Mouse (Mus musculus) midbrain, embryonic 12.5 days (tissue): ENCODE results near the gene Ermp1. TPM values are rescaled to one million over a fixed set of nuclear protein-coding genes. Genes with fewer than 3 reads are reported as not detected.

ENCODE experiments used
- ATAC-seq: fragments of 200-750 bp; cut with Nextera tagmentation; 2 replicates; pipeline ENCODE4 v1.8.0; 2017; ENCODE audit warnings: low read depth, moderate TSS enrichment, moderate library complexity; ENCODE audit not compliant: low FRiP score
- H3K27ac ChIP-seq: fragments of 300-500 bp; sonication (generic); replicated peaks from 2 replicates; pipeline ENCODE4 v1.5.1; 2016; ENCODE audit warnings: mild to moderate bottlenecking
- H3K27me3 ChIP-seq: fragments of 300-500 bp; sonication (generic); 2 replicates; pipeline ENCODE4 v1.6.1; 2016; ENCODE audit warnings: mild to moderate bottlenecking
- H3K36me3 ChIP-seq: fragments of 300-500 bp; sonication (generic); 2 replicates; pipeline ENCODE4 v1.6.1; 2016
- H3K4me1 ChIP-seq: fragments of 300-500 bp; sonication (generic); 2 replicates; pipeline ENCODE4 v1.6.1; 2016
- H3K4me2 ChIP-seq: fragments of 300-500 bp; sonication (generic); replicated peaks from 2 replicates; pipeline ENCODE4 v1.6.1; 2016; ENCODE audit warnings: mild to moderate bottlenecking, moderate library complexity
- H3K4me3 ChIP-seq: fragments of 300-500 bp; sonication (generic); 2 replicates; pipeline ENCODE4 v1.5.1; 2016; ENCODE audit warnings: mild to moderate bottlenecking
- H3K9ac ChIP-seq: fragments of 300-500 bp; sonication (generic); replicated peaks from 2 replicates; pipeline ENCODE4 v1.6.1; 2016; ENCODE audit warnings: mild to moderate bottlenecking, moderate library complexity
- H3K9me3 ChIP-seq: fragments of 300-500 bp; sonication (generic); 2 replicates; pipeline ENCODE4 v1.6.1; 2016; ENCODE audit warnings: mild to moderate bottlenecking
- WGBS: fragments of 180-500 bp; shearing (Covaris S2); methylation state at CpG from one replicate; pipeline ENCODE4 v1.1.7; 2016; 5-methylcytosine and 5-hydroxymethylcytosine counted together
- polyA plus RNA-seq: library from polyadenylated mRNA; unstranded; fragments of >200 nt; fragmentation: Nextera tagmentation; extraction: Ambion mirVana; gene quantifications from 2 replicates; pipeline ENCODE4 v1.2.1, GENCODE M21; 2016

The Ermp1 gene
- polyA plus RNA-seq, 1 experiment from 2014 or later: 14.8 TPM

DNA sequence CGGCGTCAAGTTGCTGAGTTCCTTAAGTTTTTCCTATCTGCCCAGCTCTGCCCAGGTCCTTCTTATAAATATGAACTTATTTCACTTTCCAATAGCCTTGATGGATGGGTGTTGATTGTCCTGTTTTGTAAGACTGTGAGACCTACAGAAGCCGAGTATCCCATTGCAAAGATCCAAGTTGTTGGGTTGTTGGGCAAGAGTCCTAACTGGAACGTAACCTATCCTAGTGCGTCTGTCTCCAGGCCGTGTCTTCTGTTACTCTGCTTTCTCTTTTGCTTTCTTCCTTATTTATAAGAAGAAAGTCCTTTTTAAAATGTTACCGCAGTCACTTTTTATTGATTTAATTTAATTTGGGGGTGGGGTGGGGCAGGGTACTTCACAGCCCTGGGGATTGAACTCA lies 26.7 kb upstream of the Ermp1 start:
- no peak overlapping the region for H3K9ac ChIP-seq
- 93% methylated on average over 7 of the region's 7 CpGs for WGBS
- no peak overlapping the region for H3K4me2 ChIP-seq
- no peaks in the 10 kb centered on the region for H3K36me3 ChIP-seq
- no peak overlapping the region for H3K27ac ChIP-seq
- H3K4me1 ChIP-seq: no peaks in the 10 kb centered on the region
- no peak for ATAC-seq
- H3K4me3 ChIP-seq: no peak overlapping the region
- no peaks in the 10 kb centered on the region for H3K9me3 ChIP-seq
- no peaks in the 10 kb centered on the region for H3K27me3 ChIP-seq

- Histone ChIP-seq H3K27me3 (no peaks in the 10 kb centered on the region), H3K4me2 (no peak overlapping the region), H3K36me3 (no peaks in the 10 kb centered on the region), H3K27ac (no peak overlapping the region), H3K9ac (no peak overlapping the region), H3K4me1 (no peaks in the 10 kb centered on the region), H3K9me3 (no peaks in the 10 kb centered on the region), H3K4me3 (no peak overlapping the region)
- 94% methylated on average over 13 of the region's 13 CpGs for WGBS
- no peak for ATAC-seq
Measured at GRCm38 (mm10) chr19:29672660-29673059, 24.4 kb upstream of the Ermp1 start.

DNA sequence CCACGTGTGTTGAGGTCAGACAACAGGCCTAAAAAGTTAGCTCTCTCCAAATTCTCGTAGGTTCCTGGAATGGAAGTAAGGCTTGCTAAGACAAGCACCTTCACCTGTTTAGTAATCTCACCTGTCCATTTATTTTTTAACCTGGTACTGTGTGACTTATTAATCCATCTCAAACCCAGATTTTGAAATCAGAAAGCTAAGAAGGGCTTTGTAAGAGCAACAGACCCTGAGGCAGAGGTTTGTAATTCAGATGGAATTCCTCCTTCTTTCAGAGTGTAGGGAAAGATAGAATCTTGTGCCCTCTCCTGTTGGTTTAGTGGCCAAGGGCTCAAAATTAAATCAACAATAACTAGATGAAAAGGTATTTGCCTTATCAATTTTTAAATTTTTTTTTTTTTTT lies 22.9 kb upstream of the Ermp1 start:
- Histone ChIP-seq H3K27ac (no peak overlapping the region), H3K36me3 (no peaks in the 10 kb centered on the region), H3K4me3 (no peak overlapping the region), H3K9me3 (no peaks in the 10 kb centered on the region), H3K4me2 (no peak overlapping the region), H3K9ac (no peak overlapping the region), H3K27me3 (no peaks in the 10 kb centered on the region), H3K4me1 (no peaks in the 10 kb centered on the region)
- ATAC-seq: no peak
- WGBS: 79% methylated on average over 2 of the region's 2 CpGs

GRCm38 (mm10) chr19:29670247-29670646 lies 22.0 kb upstream of the Ermp1 start:
- ATAC-seq: no peak
- Histone ChIP-seq H3K36me3 (no peaks in the 10 kb centered on the region), H3K9ac (no peak overlapping the region), H3K27me3 (no peaks in the 10 kb centered on the region), H3K4me3 (no peak overlapping the region), H3K27ac (no peak overlapping the region), H3K4me1 (no peaks in the 10 kb centered on the region), H3K4me2 (no peak overlapping the region), H3K9me3 (no peaks in the 10 kb centered on the region)
- 94% methylated on average over 6 of the region's 6 CpGs for WGBS

DNA sequence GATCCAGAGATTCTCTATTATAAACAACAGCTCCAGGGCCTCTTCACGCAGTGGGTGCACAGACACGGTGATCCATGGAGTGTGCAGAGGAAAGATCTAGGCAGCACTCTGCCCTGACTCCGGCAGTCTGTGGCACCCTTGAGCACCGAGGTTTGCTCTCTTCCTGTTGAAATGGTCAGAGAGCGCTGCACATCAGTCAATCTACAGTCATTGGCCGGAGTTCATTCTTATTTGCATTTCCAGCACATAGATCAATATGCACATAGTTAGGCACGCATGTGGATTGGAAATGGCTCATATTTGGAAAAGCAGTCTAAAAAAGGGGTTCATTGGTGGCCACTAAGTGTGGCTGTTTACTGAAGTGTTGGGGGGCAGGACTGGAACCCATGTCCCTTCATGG lies 19.9 kb upstream of the Ermp1 start:
- Histone ChIP-seq H3K9ac (no peak overlapping the region), H3K4me2 (no peak overlapping the region), H3K27ac (no peak overlapping the region), H3K9me3 (no peaks in the 10 kb centered on the region), H3K36me3 (no peaks in the 10 kb centered on the region), H3K4me3 (no peak overlapping the region), H3K4me1 (no peaks in the 10 kb centered on the region), H3K27me3 (no peaks in the 10 kb centered on the region)
- WGBS: 93% methylated on average over 7 of the region's 7 CpGs
- no peak for ATAC-seq

GRCm38 (mm10) chr19:29666965-29667594 lies 18.9 kb upstream of the Ermp1 start:
- 87% methylated on average over 5 of the region's 5 CpGs for WGBS
- Histone ChIP-seq H3K9ac (no peak overlapping the region), H3K36me3 (no peaks in the 10 kb centered on the region), H3K9me3 (no peaks in the 10 kb centered on the region), H3K27me3 (no peaks in the 10 kb centered on the region), H3K4me1 (no peaks in the 10 kb centered on the region), H3K4me3 (no peak overlapping the region), H3K4me2 (no peak overlapping the region), H3K27ac (no peak overlapping the region)
- ATAC-seq: no peak

DNA sequence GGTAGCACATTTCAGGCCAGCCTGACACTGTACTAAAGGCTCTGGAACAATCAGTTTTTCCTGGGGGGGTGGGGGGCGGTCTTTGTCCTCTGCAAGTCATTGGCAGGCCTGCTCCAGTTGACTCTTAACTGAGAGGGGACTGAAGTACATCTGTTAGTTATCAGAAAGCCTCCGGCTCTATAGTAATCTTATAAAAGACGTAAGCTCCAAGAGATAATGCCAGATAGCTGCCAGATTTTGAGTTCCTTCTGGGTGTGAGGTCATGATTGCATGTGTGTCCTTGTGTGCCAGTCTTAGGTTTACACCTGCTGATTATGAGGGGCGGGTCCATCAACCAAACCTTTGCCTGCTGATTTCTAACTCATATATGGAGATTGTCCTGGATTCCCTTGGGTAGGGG lies 17.9 kb upstream of the Ermp1 start:
- WGBS: 81% methylated on average over 4 of the region's 4 CpGs
- H3K9me3 ChIP-seq: no peaks in the 10 kb centered on the region
- no peak for ATAC-seq
- H3K4me2 ChIP-seq: no peak overlapping the region
- no peak overlapping the region for H3K9ac ChIP-seq
- H3K27ac ChIP-seq: no peak overlapping the region
- H3K4me1 ChIP-seq: no peaks in the 10 kb centered on the region
- H3K36me3 ChIP-seq: no peaks in the 10 kb centered on the region
- H3K27me3 ChIP-seq: no peaks in the 10 kb centered on the region
- H3K4me3 ChIP-seq: no peak overlapping the region

DNA sequence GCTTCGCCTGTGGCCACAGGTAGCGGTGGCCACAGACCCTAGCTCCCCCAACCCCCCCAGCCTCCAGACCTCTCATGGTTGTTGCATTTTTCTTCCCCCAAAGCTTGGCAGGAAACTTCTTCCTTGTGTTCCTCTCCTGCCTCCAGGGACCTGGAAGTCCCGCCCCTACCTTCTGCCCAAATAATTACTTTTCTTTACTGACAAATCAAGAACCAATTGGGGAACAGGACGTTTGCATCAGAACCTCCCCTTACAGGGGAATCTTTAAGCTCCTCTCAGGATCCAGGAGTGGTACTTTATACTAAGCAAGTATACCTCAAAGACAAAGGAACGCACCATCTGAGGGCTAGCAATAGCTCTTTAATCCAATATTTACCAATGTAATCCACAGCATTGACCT lies 16.7 kb upstream of the Ermp1 start:
- Histone ChIP-seq H3K4me1 (no peaks in the 10 kb centered on the region), H3K4me3 (no peak overlapping the region), H3K4me2 (no peak overlapping the region), H3K36me3 (no peaks in the 10 kb centered on the region), H3K27me3 (no peaks in the 10 kb centered on the region), H3K9ac (no peak overlapping the region), H3K9me3 (no peaks in the 10 kb centered on the region), H3K27ac (no peak overlapping the region)
- 81% methylated on average over 5 of the region's 5 CpGs for WGBS
- no peak for ATAC-seq

- H3K9me3 ChIP-seq: no peaks in the 10 kb centered on the region
- WGBS: 74% methylated on average over 8 of the region's 8 CpGs
- H3K4me2 ChIP-seq: no peak overlapping the region
- H3K4me1 ChIP-seq: no peaks in the 10 kb centered on the region
- no peak overlapping the region for H3K9ac ChIP-seq
- H3K27me3 ChIP-seq: no peaks in the 10 kb centered on the region
- no peak overlapping the region for H3K4me3 ChIP-seq
- ATAC-seq: no peak
- no peaks in the 10 kb centered on the region for H3K36me3 ChIP-seq
- H3K27ac ChIP-seq: no peak overlapping the region
Measured at GRCm38 (mm10) chr19:29663780-29664179, 15.6 kb upstream of the Ermp1 start.

DNA sequence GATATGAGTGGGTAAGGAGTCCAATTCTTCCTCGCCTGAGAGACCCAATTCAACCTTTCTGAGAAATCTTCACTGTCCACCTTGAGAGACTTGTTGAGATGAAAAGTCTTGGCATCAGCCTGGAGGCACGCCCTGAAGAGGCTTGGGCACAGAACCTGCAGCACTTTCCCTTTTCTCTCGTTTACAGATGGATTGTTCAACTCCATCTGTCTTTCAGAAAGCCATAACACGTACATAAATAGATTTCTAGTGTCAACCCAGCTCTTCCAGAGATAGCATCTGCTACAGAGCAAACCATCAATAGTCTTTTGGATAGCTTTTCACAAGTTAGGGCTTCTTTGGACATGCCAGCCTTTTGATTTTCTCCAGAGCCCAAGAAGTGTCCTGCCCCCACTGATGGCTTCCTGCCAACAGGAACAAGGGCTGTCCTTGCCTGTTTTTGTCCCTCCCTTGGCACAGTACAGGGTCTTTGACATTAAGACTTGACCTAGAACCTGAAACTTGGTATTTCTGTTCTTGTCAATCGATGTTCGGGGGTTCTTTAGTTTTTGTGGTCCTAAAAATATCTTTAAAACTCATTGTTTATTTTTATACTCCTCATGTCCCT lies 13.9 kb upstream of the Ermp1 start:
- H3K27me3 ChIP-seq: no peaks in the 10 kb centered on the region
- no peaks in the 10 kb centered on the region for H3K9me3 ChIP-seq
- H3K9ac ChIP-seq: no peak overlapping the region
- H3K4me2 ChIP-seq: no peak overlapping the region
- no peak overlapping the region for H3K27ac ChIP-seq
- ATAC-seq: no peak
- H3K4me3 ChIP-seq: no peak overlapping the region
- no peaks in the 10 kb centered on the region for H3K36me3 ChIP-seq
- no peaks in the 10 kb centered on the region for H3K4me1 ChIP-seq
- WGBS: 79% methylated on average over 6 of the region's 6 CpGs

DNA sequence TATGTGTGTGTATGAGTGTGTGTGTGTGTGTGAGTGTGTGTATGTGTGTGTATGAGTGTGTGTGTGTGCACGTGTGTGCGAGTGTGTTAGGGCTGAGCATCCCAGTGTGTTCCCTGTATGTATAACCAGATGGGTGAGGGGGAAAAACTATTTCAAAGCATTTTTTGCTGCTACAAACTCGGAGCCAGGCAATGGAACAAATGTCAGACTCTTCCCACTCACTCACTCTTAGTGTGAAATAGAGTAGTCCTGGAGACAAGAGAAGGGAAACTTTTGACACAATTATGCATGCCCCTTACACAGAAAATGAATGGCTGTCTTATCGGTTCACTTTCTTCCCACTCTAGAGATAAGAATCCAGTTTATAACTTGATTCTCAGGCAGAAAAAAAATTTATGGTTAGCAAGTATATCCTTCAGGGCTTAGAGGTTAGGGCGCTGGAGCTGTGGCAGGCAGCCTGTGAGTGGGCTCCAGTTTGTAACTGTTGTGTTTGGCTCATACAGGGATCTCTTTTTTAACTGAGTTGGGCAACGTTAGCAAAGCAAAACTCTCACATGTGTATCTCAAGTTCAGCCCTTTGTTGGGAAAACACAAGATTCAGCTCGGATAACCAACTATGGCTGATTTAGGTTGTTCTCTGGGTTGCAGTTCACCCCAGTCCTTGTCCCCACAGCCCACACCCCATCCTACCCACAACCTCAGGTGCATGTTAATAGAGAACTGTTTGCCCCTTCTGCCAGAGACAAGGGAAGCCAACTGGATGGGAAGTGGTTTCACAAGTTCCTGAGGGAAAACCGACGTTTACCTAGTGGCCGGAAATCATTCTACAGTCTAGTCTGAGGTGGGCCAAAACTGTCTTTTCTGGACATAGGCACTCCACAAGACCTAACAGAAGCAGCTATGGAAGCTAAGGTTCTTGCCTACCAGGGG lies 12.9 kb upstream of the Ermp1 start:
- Histone ChIP-seq H3K36me3 (no peaks in the 10 kb centered on the region), H3K27ac (no peak overlapping the region), H3K9me3 (no peaks in the 10 kb centered on the region), H3K9ac (no peak overlapping the region), H3K4me1 (no peaks in the 10 kb centered on the region), H3K4me3 (no peak overlapping the region), H3K4me2 (no peak overlapping the region), H3K27me3 (no peaks in the 10 kb centered on the region)
- WGBS: 88% methylated on average over 10 of the region's 10 CpGs
- no peak for ATAC-seq

GRCm38 (mm10) chr19:29659705-29660104 lies 11.5 kb upstream of the Ermp1 start:
- H3K9me3 ChIP-seq: no peaks in the 10 kb centered on the region
- ATAC-seq: no peak
- no peak overlapping the region for H3K9ac ChIP-seq
- whole genome bisulfite sequencing: 65% methylated on average over 6 of the region's 6 CpGs
- H3K4me3 ChIP-seq: no peak overlapping the region
- no peak overlapping the region for H3K4me2 ChIP-seq
- no peaks in the 10 kb centered on the region for H3K36me3 ChIP-seq
- H3K27me3 ChIP-seq: no peaks in the 10 kb centered on the region
- H3K27ac ChIP-seq: no peak overlapping the region
- no peaks in the 10 kb centered on the region for H3K4me1 ChIP-seq
